Comparison of ENCODE assay signal across 12 mouse cellular contexts in the genomic region with DNA sequence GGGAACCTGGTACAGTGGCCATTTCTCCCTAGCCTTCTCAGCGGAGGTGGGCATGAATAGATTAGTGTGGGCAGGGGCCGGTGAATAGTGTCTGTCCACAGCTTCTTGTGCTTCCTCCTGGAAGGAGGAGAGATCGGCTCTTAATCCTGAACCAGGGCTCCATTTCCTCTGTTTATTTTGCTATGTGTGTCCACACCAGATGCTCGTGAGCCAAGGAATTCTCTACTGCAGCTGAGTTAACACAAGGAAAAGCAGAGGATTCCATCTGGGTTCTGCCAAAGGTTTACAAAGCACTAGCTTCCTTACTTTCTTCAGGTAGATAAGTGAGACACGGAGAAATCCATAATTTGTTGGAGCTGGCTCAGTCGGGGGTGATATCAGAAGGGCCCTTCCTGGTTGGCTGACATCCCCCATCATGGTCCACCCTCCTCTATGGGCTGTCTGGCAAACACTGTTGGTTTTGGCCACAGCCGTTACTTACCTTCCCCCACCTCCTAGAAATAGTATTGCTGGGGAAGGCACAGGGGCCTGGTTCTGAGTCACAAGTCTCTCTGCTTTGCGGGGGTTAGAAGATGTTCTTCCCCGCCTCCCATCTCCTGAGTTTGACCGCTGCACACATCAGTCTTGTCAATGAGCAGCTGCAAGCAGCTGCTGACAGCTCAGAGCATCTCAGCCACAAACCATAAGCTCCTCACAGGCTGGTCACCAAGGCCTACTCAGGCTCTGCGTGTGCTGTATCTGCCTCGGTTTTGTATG. TPM values are rescaled to one million over a fixed set of nuclear protein-coding genes. Genes with fewer than 3 reads are reported as not detected.
DNase-seq lines count a peak whose midpoint lies in the region; ATAC-seq and TF ChIP-seq lines count a peak whose summit lies in the region.
"Had no signal": no experiment of that assay in that cellular context is flagged by ENCODE, and none has a peak within 500 bp of the region (broad histone marks: within the 10 kb centered on the region; RNA-seq: fewer than 3 reads in every experiment).

No protein-coding gene starts in this region.

- peak overlapping the region; percentile 7; the same call in 1 of the 2 replicates for H3K27ac ChIP-seq in hindbrain, embryonic 12.5 days
- H3K27ac ChIP-seq in hindbrain, embryonic 16.5 days (ENCODE audit: low read depth, low read length), result no peak overlapping the region
- peak overlapping the region; percentile 21; the same call in 1 of the 2 replicates for H3K27ac ChIP-seq in lung, postnatal 0 days (ENCODE audit: low read length)
- peak overlapping the region; percentile 73 for H3K27ac ChIP-seq in intestine, embryonic 15.5 days
- peak overlapping the region; percentile 59 for H3K27ac ChIP-seq in stomach, embryonic 16.5 days (ENCODE audit: low read length)

- no peak overlapping the region for H3K4me3 ChIP-seq in hindbrain, embryonic 12.5 days
- no peak overlapping the region for H3K4me3 ChIP-seq in hindbrain, embryonic 16.5 days (ENCODE audit: low read length)
- no peak overlapping the region for H3K4me3 ChIP-seq in lung, postnatal 0 days (ENCODE audit: low read depth, low read length)
- no peak overlapping the region for H3K4me3 ChIP-seq in intestine, embryonic 15.5 days (replicated peaks)
- H3K4me3 ChIP-seq in stomach, embryonic 16.5 days (replicated peaks; ENCODE audit: low read length), result no peak overlapping the region
- H3K4me3 ChIP-seq: megakaryocyte, embryonic 14.5 days had no signal

- 74% methylated on average over 12 of the region's 12 CpGs for WGBS in hindbrain, embryonic 12.5 days
- WGBS in hindbrain, embryonic 16.5 days, result 80% methylated on average over 12 of the region's 12 CpGs
- WGBS in lung, postnatal 0 days, result 31% methylated on average over 12 of the region's 12 CpGs
- WGBS in intestine, embryonic 15.5 days, result 43% methylated on average over 12 of the region's 12 CpGs
- 33% methylated on average over 12 of the region's 12 CpGs for WGBS in stomach, embryonic 16.5 days

- no peak overlapping the region for H3K9ac ChIP-seq in hindbrain, embryonic 12.5 days
- no peak overlapping the region for H3K9ac ChIP-seq in hindbrain, embryonic 16.5 days (ENCODE audit: low read depth, low read length)
- no peak overlapping the region for H3K9ac ChIP-seq in lung, postnatal 0 days (replicated peaks; ENCODE audit: low read depth)
- no peak overlapping the region for H3K9ac ChIP-seq in intestine, embryonic 15.5 days
- H3K9ac ChIP-seq in stomach, embryonic 16.5 days (ENCODE audit: low read length), result no peak overlapping the region

- peaks cover 9% of the 10 kb centered on the region for H3K4me1 ChIP-seq in hindbrain, embryonic 12.5 days
- H3K4me1 ChIP-seq in hindbrain, embryonic 16.5 days (ENCODE audit: control insufficient read depth, insufficient read depth, low read depth, low read length), result peaks cover 13% of the 10 kb centered on the region
- peaks cover 3% of the 10 kb centered on the region; the same call in 1 of the 2 replicates for H3K4me1 ChIP-seq in lung, postnatal 0 days (ENCODE audit: insufficient read depth, low read depth, low read length)
- peaks cover 17% of the 10 kb centered on the region for H3K4me1 ChIP-seq in intestine, embryonic 15.5 days (replicated peaks)
- H3K4me1 ChIP-seq in stomach, embryonic 16.5 days (ENCODE audit: control insufficient read depth, insufficient read depth, low read length), result peaks cover 11% of the 10 kb centered on the region
- H3K4me1 ChIP-seq: megakaryocyte, embryonic 14.5 days had no signal

- no peak for TF ChIP-seq EP300 in lung, postnatal 0 days (IDR thresholded peaks at IDR 0.05)

- no peaks in the 10 kb centered on the region for H3K27me3 ChIP-seq in hindbrain, embryonic 12.5 days
- H3K27me3 ChIP-seq in hindbrain, embryonic 16.5 days (replicated peaks; ENCODE audit: control insufficient read depth, insufficient read depth, low read length), result no peaks in the 10 kb centered on the region
- H3K27me3 ChIP-seq in lung, postnatal 0 days (replicated peaks; ENCODE audit: insufficient read depth, low read length), result no peaks in the 10 kb centered on the region
- H3K27me3 ChIP-seq in intestine, embryonic 15.5 days (replicated peaks), result no peaks in the 10 kb centered on the region
- H3K27me3 ChIP-seq in stomach, embryonic 16.5 days (ENCODE audit: control insufficient read depth, insufficient read depth, low read length), result no peaks in the 10 kb centered on the region

- no peak for ATAC-seq in hindbrain, embryonic 12.5 days (ENCODE audit: low FRiP score)
- ATAC-seq in hindbrain, embryonic 16.5 days, result no peak
- ATAC-seq in lung, postnatal 0 days, result peak; percentile 75
- ATAC-seq in intestine, embryonic 15.5 days, result peak; percentile 85
- ATAC-seq in stomach, embryonic 16.5 days (ENCODE audit: insufficient read depth, low FRiP score), result peak; percentile 78

- no peak for TF ChIP-seq CTCF in lung, postnatal 0 days (IDR thresholded peaks at IDR 0.05)

- no peaks in the 10 kb centered on the region for H3K36me3 ChIP-seq in hindbrain, embryonic 12.5 days
- H3K36me3 ChIP-seq in hindbrain, embryonic 16.5 days (ENCODE audit: control insufficient read depth, insufficient read depth, low read length), result no peaks in the 10 kb centered on the region
- H3K36me3 ChIP-seq in lung, postnatal 0 days (ENCODE audit: insufficient read depth, low read length), result no peaks in the 10 kb centered on the region
- H3K36me3 ChIP-seq in intestine, embryonic 15.5 days, result no peaks in the 10 kb centered on the region
- H3K36me3 ChIP-seq in stomach, embryonic 16.5 days (ENCODE audit: control insufficient read depth, insufficient read depth, low read length), result no peaks in the 10 kb centered on the region

- H3K9me3 ChIP-seq in hindbrain, embryonic 12.5 days (replicated peaks), result no peaks in the 10 kb centered on the region
- no peaks in the 10 kb centered on the region for H3K9me3 ChIP-seq in hindbrain, embryonic 16.5 days (ENCODE audit: control insufficient read depth, low read length)
- no peaks in the 10 kb centered on the region for H3K9me3 ChIP-seq in lung, postnatal 0 days (ENCODE audit: low read length)
- no peaks in the 10 kb centered on the region for H3K9me3 ChIP-seq in intestine, embryonic 15.5 days
- no peaks in the 10 kb centered on the region for H3K9me3 ChIP-seq in stomach, embryonic 16.5 days (replicated peaks; ENCODE audit: control insufficient read depth, low read length)
- H3K9me3 ChIP-seq: megakaryocyte, embryonic 14.5 days had no signal

- DNase-seq in lung, postnatal 0 days (ENCODE audit: low spot score), result peak; percentile 63
- no peak for DNase-seq in lung, postnatal 25 days (ENCODE audit: low spot score)
- no peak for DNase-seq in urinary bladder, adult 18-20 months (ENCODE audit: low spot score in 2 of 2)
- no peak for DNase-seq in adrenal gland, adult 8-10 months

- no peak overlapping the region for H3K4me2 ChIP-seq in hindbrain, embryonic 12.5 days (replicated peaks)
- H3K4me2 ChIP-seq in hindbrain, embryonic 16.5 days (ENCODE audit: low read length), result no peak overlapping the region
- H3K4me2 ChIP-seq in lung, postnatal 0 days (replicated peaks; ENCODE audit: low read depth, low read length), result no peak overlapping the region
- H3K4me2 ChIP-seq in intestine, embryonic 15.5 days (replicated peaks), result peak overlapping the region; percentile 27
- H3K4me2 ChIP-seq in stomach, embryonic 16.5 days (ENCODE audit: low read depth, low read length), result peak overlapping the region; percentile 34; the same call in 1 of the 2 replicates

RNA-seq across cellular contexts. Expression of gene Gm21915, which starts 5.0 kb away (rescaled TPM):
- polyA plus RNA-seq in hindbrain, embryonic 12.5 days (2016; fragmentation: Nextera tagmentation; extraction: Ambion mirVana), result not detected in 2 replicates
- polyA plus RNA-seq in hindbrain, embryonic 16.5 days (2015; fragmentation: Nextera tagmentation; extraction: Ambion mirVana), result not detected in 2 replicates
- polyA plus RNA-seq in lung, postnatal 0 days (2015; fragmentation: Nextera tagmentation; extraction: Ambion mirVana), result not detected in 2 replicates
- not detected in 2 replicates for polyA plus RNA-seq in intestine, embryonic 15.5 days (2015; fragmentation: Nextera tagmentation; extraction: Ambion mirVana)
- polyA plus RNA-seq in stomach, embryonic 16.5 days (2015; fragmentation: Nextera tagmentation; extraction: Ambion mirVana), result not detected in 2 replicates
- not detected for total RNA-seq in adrenal gland, adult 8-10 months (2022)
- total RNA-seq: gastrocnemius, postnatal 4 days had no signal
- polyA plus RNA-seq: limb, embryonic 11.5 days; testis, adult 2 months had no signal

RNA-seq across cellular contexts. Expression of gene Clmp, which starts 10.4 kb away (rescaled TPM):
- 59.6 and 62.0 TPM in 2 replicates for polyA plus RNA-seq in hindbrain, embryonic 12.5 days (2016; fragmentation: Nextera tagmentation; extraction: Ambion mirVana)
- polyA plus RNA-seq in hindbrain, embryonic 16.5 days (2015; fragmentation: Nextera tagmentation; extraction: Ambion mirVana), result 49.1 and 54.2 TPM in 2 replicates
- 11.9 and 12.5 TPM in 2 replicates for polyA plus RNA-seq in lung, postnatal 0 days (2015; fragmentation: Nextera tagmentation; extraction: Ambion mirVana)
- polyA plus RNA-seq in intestine, embryonic 15.5 days (2015; fragmentation: Nextera tagmentation; extraction: Ambion mirVana), result 25.6 and 26.7 TPM in 2 replicates
- 21.5 and 23.2 TPM in 2 replicates for polyA plus RNA-seq in stomach, embryonic 16.5 days (2015; fragmentation: Nextera tagmentation; extraction: Ambion mirVana)
- total RNA-seq in adrenal gland, adult 8-10 months (2022), result 10 to 100 TPM in 1 of 4 experiments, 1 to 10 TPM in 3; 3.5 to 10.5 (median 5.9) TPM

Comparison
In these comparisons a context has a peak if more than half of its experiments do, and no peak if none do; other contexts are left out.
1. ATAC-seq: peak in lung, postnatal 0 days (single experiment), intestine, embryonic 15.5 days (single experiment) and stomach, embryonic 16.5 days (single experiment); none in hindbrain, embryonic 12.5 days (single experiment) and hindbrain, embryonic 16.5 days (single experiment).
2. H3K4me2 ChIP-seq: peak in intestine, embryonic 15.5 days (single experiment) and stomach, embryonic 16.5 days (single experiment); none in hindbrain, embryonic 12.5 days (single experiment), hindbrain, embryonic 16.5 days (single experiment) and lung, postnatal 0 days (single experiment).